Mouse (Mus musculus) hindbrain, embryonic 11.5 days (tissue): ENCODE data around the gene Cyp2b19. TPM values are rescaled to one million over a fixed set of nuclear protein-coding genes. Genes with fewer than 3 reads are reported as not detected.
A peak's percentile ranks its signal among the peaks of the same experiment; 100 is the strongest.
"Not testable (repeated sequence)": the region's sequence is repeated elsewhere in the genome, so short reads cannot be mapped to it uniquely, and the experiment has no call there.

Experiments
- ATAC-seq: fragments of 200-750 bp; cut with Nextera tagmentation; 2 replicates; pipeline ENCODE4 v1.8.0; 2017; ENCODE audit warnings: mild to moderate bottlenecking, moderate TSS enrichment, moderate library complexity; ENCODE audit not compliant: low FRiP score
- DNase-seq: peaks from one replicate; pipeline ENCODE4 v3.0.0-alpha.2; 2015; ENCODE audit warnings: low spot score
- H3K27ac ChIP-seq: fragments of 300-500 bp; sonication (generic); 2 replicates; pipeline ENCODE4 v1.5.1; 2014; ENCODE audit warnings: mild to moderate bottlenecking, low read depth, low read length
- H3K27me3 ChIP-seq: fragments of 300-500 bp; sonication (generic); 2 replicates; pipeline ENCODE4 v1.6.1; 2014; ENCODE audit warnings: mild to moderate bottlenecking, low read length, moderate library complexity, mixed read lengths; ENCODE audit not compliant: control insufficient read depth, insufficient read depth
- H3K36me3 ChIP-seq: fragments of 300-500 bp; sonication (generic); 2 replicates; pipeline ENCODE4 v1.6.1; 2014; ENCODE audit warnings: mild to moderate bottlenecking, low read length, moderate library complexity, mixed read lengths; ENCODE audit not compliant: control insufficient read depth, insufficient read depth
- H3K4me1 ChIP-seq: fragments of 300-500 bp; sonication (generic); replicated peaks from 2 replicates; pipeline ENCODE4 v1.6.1; 2014; ENCODE audit warnings: low read length, mixed read lengths; ENCODE audit not compliant: control insufficient read depth, insufficient read depth
- H3K4me2 ChIP-seq: fragments of 300-500 bp; sonication (generic); replicated peaks from 2 replicates; pipeline ENCODE4 v1.6.1; 2014; ENCODE audit warnings: mild to moderate bottlenecking, low read depth, low read length
- H3K4me3 ChIP-seq: fragments of 300-500 bp; sonication (generic); 2 replicates; pipeline ENCODE4 v1.5.1; 2014; ENCODE audit warnings: low read depth, low read length
- H3K9ac ChIP-seq: fragments of 300-500 bp; sonication (generic); 2 replicates; pipeline ENCODE4 v1.6.1; 2014; ENCODE audit warnings: low read depth, low read length
- H3K9me3 ChIP-seq: fragments of 300-500 bp; sonication (generic); 2 replicates; pipeline ENCODE4 v1.6.1; 2016; ENCODE audit warnings: low read length; ENCODE audit not compliant: control insufficient read depth
- WGBS: fragments of 180-500 bp; shearing (Covaris S2); extraction: QIAGEN DNeasy Blood & Tissue Kit; methylation state at CpG from one replicate; pipeline ENCODE4 v1.1.7; 2014; 5-methylcytosine and 5-hydroxymethylcytosine counted together
- polyA plus RNA-seq: library from polyadenylated mRNA; unstranded; fragments of >200 nt; fragmentation: Nextera tagmentation; extraction: Ambion mirVana; gene quantifications from 2 replicates; pipeline ENCODE4 v1.2.1, GENCODE M21; 2014

The Cyp2b19 gene
- polyA plus RNA-seq, 1 experiment from 2014 or later, result 0.09 TPM

DNA sequence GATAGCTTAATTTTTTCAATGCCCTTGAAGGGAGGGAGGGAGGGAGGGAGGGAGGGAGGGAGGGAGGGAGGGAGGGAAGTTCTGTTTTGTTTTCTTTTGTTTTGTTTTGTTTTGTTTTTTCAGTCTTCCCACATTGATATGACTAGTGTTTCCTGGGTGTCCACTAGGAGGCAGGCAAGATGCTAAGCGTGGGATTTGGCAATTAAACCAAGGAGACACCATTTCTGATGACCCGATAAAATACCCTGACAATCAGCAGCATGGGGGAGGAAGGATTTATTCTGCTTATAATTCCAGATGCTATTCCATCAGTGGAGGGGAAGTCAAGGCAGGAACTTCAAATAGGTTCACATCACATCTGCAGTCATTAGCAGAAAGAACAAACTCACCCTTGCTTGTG is 20.9 kb downstream of the Cyp2b19 start:
- Histone ChIP-seq H3K27me3 (no peaks in the 10 kb centered on the region), H3K4me1 (no peaks in the 10 kb centered on the region), H3K27ac (no peak overlapping the region), H3K36me3 (no peaks in the 10 kb centered on the region), H3K4me2 (no peak overlapping the region), H3K4me3 (no peak overlapping the region), H3K9me3 (no peaks in the 10 kb centered on the region), H3K9ac (no peak overlapping the region)
- ATAC-seq (no peak), DNase-seq (peak; percentile 5)
- 64% methylated on average over 2 of the region's 2 CpGs for WGBS

DNA sequence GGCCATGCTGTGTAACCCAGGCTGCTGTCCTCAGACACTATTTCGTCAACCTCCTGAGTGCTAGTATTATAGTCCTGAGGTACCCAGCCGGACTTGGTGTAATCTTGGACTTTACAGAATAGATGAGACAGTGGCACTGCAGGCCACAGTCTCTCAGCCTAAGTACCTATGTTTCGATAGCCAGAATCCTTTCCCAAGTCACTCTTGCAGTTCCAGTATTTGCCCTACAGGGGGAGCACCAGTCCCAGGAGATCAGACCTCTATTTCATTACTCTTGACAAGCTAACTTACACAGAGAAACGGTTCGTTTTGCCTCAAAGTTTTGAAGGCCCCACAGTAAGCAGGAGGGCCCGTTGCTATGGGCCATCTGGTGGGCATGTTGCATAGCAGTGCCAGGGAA is 21.5 kb downstream of the Cyp2b19 start:
- no peak overlapping the region for H3K9ac ChIP-seq
- H3K4me1 ChIP-seq, result no peaks in the 10 kb centered on the region
- no peak overlapping the region for H3K27ac ChIP-seq
- no peak overlapping the region for H3K4me2 ChIP-seq
- no peaks in the 10 kb centered on the region for H3K9me3 ChIP-seq
- no peak for ATAC-seq
- no peaks in the 10 kb centered on the region for H3K36me3 ChIP-seq
- no peak overlapping the region for H3K4me3 ChIP-seq
- peak; percentile 65 for DNase-seq
- H3K27me3 ChIP-seq, result no peaks in the 10 kb centered on the region
- 43% methylated on average over 6 of the region's 6 CpGs for WGBS

DNA sequence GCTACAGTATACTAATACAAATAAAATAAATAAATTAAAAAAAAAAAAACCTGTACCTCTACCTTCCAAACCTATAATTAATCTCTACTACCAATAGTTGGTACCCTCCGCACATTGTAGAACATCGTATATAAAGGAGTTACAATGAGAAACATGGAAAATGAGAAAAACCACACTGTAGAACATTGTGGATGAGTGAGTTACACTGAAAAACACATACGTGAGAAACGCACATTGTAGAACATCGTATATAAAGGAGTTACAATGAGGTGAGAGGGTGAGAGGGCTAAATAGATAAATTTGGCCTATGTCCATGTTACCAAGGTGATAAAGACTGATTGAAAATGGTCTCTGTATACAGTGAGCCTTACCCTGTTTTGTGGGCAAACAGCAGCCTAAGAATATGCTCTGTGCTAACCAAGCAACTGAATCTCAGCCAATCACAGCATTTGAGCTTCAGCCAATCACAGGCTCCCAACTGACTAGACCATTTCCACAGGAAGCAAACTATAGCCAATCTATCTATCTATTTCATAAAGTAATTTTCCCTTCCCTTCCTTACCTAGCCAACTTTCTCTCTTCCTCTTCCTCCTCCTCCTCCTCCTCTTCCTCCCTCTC is 23.0 kb downstream of the Cyp2b19 start:
- H3K27me3 ChIP-seq, result no peaks in the 10 kb centered on the region
- H3K36me3 ChIP-seq, result no peaks in the 10 kb centered on the region
- no peak overlapping the region for H3K27ac ChIP-seq
- H3K9ac ChIP-seq, result no peak overlapping the region
- ATAC-seq, result peak; percentile 80
- WGBS, result 83% methylated on average over 5 of the region's 5 CpGs
- no peaks in the 10 kb centered on the region for H3K4me1 ChIP-seq
- H3K4me3 ChIP-seq, result no peak overlapping the region
- H3K9me3 ChIP-seq, result no peaks in the 10 kb centered on the region
- DNase-seq, result peak; percentile 1
- no peak overlapping the region for H3K4me2 ChIP-seq

DNA sequence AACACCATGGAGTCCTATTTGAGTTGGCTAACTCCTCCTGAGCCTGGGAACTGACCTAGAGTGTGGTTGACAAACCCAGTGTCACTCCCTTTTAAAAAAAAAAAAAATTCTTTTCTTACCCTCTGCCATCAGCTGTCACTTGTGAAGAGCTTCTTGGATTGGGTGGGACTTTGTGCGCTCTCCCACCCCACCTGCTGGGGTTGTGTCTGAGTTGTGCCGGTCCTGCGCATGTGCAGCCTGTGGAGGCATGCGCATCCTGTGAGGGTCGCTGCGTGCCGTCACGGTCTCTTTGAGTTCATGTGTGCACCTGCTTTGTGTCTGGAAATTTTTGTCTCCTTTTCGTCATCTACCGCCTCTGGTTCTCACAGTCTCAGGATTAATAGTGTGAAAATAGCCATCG is 23.6 kb downstream of the Cyp2b19 start:
- H3K27me3 ChIP-seq, result no peaks in the 10 kb centered on the region
- no peak overlapping the region for H3K9ac ChIP-seq
- no peak overlapping the region for H3K27ac ChIP-seq
- DNase-seq (peak; percentile 44), ATAC-seq (peak; percentile 74)
- WGBS, result 6% methylated on average over 11 of the region's 11 CpGs
- H3K4me2 ChIP-seq, result no peak overlapping the region
- H3K4me1 ChIP-seq, result no peaks in the 10 kb centered on the region
- no peaks in the 10 kb centered on the region for H3K9me3 ChIP-seq
- no peaks in the 10 kb centered on the region for H3K36me3 ChIP-seq
- no peak overlapping the region for H3K4me3 ChIP-seq

DNA sequence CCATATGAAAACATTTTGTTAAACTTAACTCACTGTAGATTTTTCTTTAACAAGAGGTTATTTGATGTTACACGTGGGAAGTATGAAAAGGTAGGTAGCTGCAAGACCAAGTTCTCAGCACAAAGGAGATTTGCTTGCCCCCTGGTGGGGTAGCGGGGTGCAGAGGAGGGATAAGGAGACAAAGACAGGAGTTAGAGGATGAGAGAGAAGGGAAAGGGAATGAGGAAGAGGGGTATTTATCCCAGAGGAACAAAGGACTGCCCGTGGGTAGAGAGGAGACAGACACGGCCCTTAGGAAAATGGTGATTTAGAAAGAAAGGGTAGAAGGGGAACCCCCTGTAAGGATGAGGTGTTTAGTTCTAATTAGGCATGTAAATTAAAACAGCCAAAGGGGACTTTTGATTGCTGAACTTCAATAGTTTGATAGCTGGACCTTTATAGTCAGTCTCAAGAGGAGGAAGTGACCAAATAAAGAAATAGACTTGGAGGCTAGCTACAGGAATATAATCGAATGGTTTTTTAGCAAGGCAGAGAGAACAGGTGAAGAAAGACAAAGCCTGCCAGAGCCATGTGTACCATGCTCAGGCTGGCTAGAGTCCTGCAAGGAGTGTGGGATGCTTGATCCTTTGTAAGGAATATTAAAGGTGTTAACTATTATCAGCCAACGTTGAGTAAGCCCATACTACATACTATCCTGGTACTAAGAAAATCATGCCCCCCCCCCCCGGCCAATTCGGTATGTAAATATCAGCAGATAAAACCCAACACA is 24.2 kb downstream of the Cyp2b19 start:
- Histone ChIP-seq H3K4me1 (no peaks in the 10 kb centered on the region), H3K27ac (no peak overlapping the region), H3K4me2 (no peak overlapping the region), H3K9ac (no peak overlapping the region), H3K9me3 (no peaks in the 10 kb centered on the region), H3K4me3 (no peak overlapping the region), H3K27me3 (no peaks in the 10 kb centered on the region), H3K36me3 (no peaks in the 10 kb centered on the region)
- DNase-seq (peak; percentile 5), ATAC-seq (peak; percentile 32; the same call in 1 of the 2 replicates)
- 11% methylated on average over 8 of the region's 8 CpGs for WGBS

DNA sequence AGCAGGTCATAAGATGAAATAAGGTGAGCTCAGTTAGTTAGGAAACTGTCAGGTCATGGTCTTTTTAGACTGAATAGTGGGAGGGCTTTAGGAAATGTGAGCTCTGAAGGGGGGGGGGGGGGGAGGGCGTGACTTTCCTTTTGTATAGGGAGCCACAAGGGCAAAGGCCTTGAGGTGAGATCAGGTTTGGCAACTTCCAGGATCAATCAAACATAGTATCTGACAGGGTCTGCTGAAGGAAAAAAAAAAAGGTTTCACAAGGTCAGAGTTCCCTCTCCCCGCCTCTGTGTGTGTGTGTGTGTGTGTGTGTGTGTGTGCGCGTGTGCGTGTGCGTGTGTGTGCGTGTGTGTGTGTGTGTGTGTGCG is 24.8 kb downstream of the Cyp2b19 start:
- Histone ChIP-seq H3K9me3 (no peaks in the 10 kb centered on the region), H3K4me3 (no peak overlapping the region), H3K9ac (no peak overlapping the region), H3K27me3 (no peaks in the 10 kb centered on the region), H3K4me1 (no peaks in the 10 kb centered on the region), H3K4me2 (no peak overlapping the region), H3K36me3 (no peaks in the 10 kb centered on the region), H3K27ac (no peak overlapping the region)
- DNase-seq (peak; percentile 1), ATAC-seq (no peak)
- 24% methylated on average over 7 of the region's 8 CpGs for WGBS

DNA sequence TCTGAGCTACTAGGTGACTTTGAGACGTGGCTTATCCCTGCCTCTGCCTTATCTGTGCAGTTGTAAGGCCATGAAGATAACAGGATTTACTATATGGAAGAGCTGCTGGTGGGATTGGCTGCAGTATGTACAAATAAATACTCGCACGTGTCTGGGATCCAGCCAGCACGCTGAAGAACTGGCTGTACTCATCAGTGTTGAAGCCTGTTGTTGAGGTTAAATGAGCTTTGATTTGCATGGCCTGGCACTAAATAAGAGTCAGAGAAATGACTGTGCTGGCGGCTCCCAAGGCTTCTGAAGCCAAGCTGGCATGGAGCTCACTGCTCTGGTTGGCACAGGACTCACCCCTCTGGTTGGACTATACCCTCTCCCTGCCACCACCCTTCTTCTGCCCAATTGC is 26.2 kb downstream of the Cyp2b19 start:
- Histone ChIP-seq H3K4me3 (no peak overlapping the region), H3K4me1 (no peaks in the 10 kb centered on the region), H3K4me2 (no peak overlapping the region), H3K27ac (no peak overlapping the region), H3K9ac (no peak overlapping the region), H3K9me3 (no peaks in the 10 kb centered on the region), H3K36me3 (no peaks in the 10 kb centered on the region), H3K27me3 (no peaks in the 10 kb centered on the region)
- WGBS, result 80% methylated on average over 5 of the region's 5 CpGs
- DNase-seq, result no peak
- no peak for ATAC-seq

DNA sequence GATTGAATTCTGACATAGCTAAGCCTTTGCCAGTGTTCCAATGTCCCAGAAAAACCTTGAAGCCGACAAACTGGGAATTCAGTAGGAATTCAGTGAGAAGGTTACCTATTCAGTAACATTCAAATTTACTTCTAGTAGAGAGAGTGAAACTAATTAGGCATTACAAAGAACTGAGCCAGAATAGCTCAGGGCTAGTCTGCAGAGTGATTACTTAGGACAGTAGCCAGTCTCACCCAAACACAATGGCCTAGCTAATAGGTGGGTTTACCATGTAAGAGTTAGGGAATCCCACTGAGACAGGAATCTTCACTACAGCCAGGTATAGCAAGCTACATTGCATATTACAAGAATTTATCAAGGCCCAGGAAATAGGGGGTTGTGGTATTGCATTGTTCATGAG is 29.1 kb downstream of the Cyp2b19 start:
- H3K9ac ChIP-seq, H3K9me3 ChIP-seq, H3K27ac ChIP-seq, H3K4me2 ChIP-seq, H3K4me1 ChIP-seq, ATAC-seq, H3K36me3 ChIP-seq, H3K4me3 ChIP-seq, H3K27me3 ChIP-seq, DNase-seq: not testable (repeated sequence)
- WGBS, result 45% methylated on average over 1 of the region's 1 CpGs

DNA sequence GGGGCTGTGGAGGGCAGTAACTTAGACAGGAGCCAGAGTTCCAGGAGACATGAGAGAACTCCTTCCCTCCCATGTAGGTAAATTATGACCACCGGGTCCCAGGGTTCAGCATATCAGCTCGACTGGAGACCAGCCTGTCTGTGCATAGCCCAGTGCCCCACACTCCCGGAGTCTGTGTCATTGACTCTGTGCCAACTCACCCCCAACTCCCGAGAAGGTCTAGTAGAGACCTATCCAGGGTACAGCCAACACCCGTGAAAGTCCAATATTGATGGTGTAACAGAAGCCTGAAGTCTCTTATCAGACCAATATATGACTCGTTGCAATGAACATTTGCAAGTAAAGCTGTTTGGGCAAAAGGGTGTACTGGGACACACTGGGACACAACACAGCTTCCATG is 33.0 kb downstream of the Cyp2b19 start:
- no peaks in the 10 kb centered on the region for H3K27me3 ChIP-seq
- 81% methylated on average over 6 of the region's 6 CpGs for WGBS
- no peaks in the 10 kb centered on the region for H3K9me3 ChIP-seq
- H3K36me3 ChIP-seq, result no peaks in the 10 kb centered on the region
- no peaks in the 10 kb centered on the region for H3K4me1 ChIP-seq
- DNase-seq, result no peak
- H3K4me3 ChIP-seq, result no peak overlapping the region
- no peak overlapping the region for H3K9ac ChIP-seq
- no peak overlapping the region for H3K4me2 ChIP-seq
- no peak overlapping the region for H3K27ac ChIP-seq
- ATAC-seq, result no peak
